Mouse (Mus musculus): Measurements from ENCODE around the gene Cyp3a59.
"Not testable (repeated sequence)": the region's sequence is repeated elsewhere in the genome, so short reads cannot be mapped to it uniquely, and the experiment has no call there.

GRCm38 (mm10) chr5:146160439-146160838 is 81.4 kb downstream of the Cyp3a59 start, which contains the start of gene Gm5565:
- TF ChIP-seq CTCF (IDR thresholded peaks at IDR 0.05; ENCODE audit: low read depth); EP300 (optimal IDR thresholded peaks at IDR 0.05): not testable (repeated sequence)
